Mouse (Mus musculus) spleen, adult 2 months (tissue): ENCODE data around the gene Tgm6.

Experiments
- CTCF ChIP-seq: fragments of 200-500 bp; IDR thresholded peaks from 2 replicates; pipeline ENCODE4 v1.5.1; 2011; ENCODE audit warnings: mild to moderate bottlenecking, inconsistent platforms; ENCODE audit not compliant: insufficient read depth, insufficient read length, insufficient replicate concordance; ENCODE audit errors: extremely low read depth
- POLR2A ChIP-seq: fragments of 200-500 bp; IDR thresholded peaks from 2 replicates; pipeline ENCODE4 v1.6.1; 2011; ENCODE audit warnings: low read depth, low read length, inconsistent platforms

- TF ChIP-seq CTCF (no peak), POLR2A (no peak)
Observed at GRCm38 (mm10) chr2:130112116-130112515, at the start of gene Tgm6.
